Mouse (Mus musculus): ENCODE measurements around the gene Macrod1. TPM values are rescaled to one million over a fixed set of nuclear protein-coding genes. Genes with fewer than 3 reads are reported as not detected.

The Macrod1 gene
- polyA plus RNA-seq, 1 experiment from 2014 or later: 32.9 TPM

DNA sequence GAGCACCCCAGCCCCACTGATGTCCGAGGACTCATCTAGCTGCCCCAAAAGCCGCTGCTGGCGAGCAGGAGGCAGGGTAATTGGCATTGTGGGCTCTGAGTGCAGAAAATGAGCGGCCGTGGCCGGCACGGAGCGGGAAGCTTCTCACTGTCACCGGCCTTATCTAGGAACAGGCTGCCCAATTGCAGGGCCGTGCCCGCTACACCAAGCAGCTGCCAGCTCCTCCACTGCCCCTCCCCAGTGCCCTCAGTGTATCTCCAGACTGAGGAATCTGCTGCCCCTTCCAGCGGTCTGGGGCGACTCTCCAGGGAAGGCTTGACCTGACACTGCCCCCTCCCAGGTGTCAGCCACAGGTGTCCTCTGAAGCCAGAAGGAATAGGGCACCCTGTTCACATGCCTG lies 89.8 kb downstream of the Macrod1 start:
- H3K27me3 ChIP-seq (replicated peaks): peaks cover 65% of the 10 kb centered on the region
- WGBS: 65% methylated on average over 13 of the region's 13 CpGs
- no peak overlapping the region for H3K27ac ChIP-seq (replicated peaks)
- no peak overlapping the region for H3K4me3 ChIP-seq
- peaks cover 55% of the 10 kb centered on the region for H3K4me1 ChIP-seq
- no peak for ATAC-seq (ENCODE audit: extremely low read depth, insufficient number of reproducible peaks, low FRiP score, low TSS enrichment)
- H3K4me2 ChIP-seq: no peak overlapping the region
- H3K9ac ChIP-seq: no peak overlapping the region
- H3K9me3 ChIP-seq: no peaks in the 10 kb centered on the region
- H3K36me3 ChIP-seq: no peaks in the 10 kb centered on the region

- WGBS: 48% methylated on average over 4 of the region's 4 CpGs
- Histone ChIP-seq H3K9me3 (no peaks in the 10 kb centered on the region), H3K27me3 (replicated peaks) (peaks cover 68% of the 10 kb centered on the region)
Measured at GRCm38 (mm10) chr19:7148096-7148495, 91.5 kb downstream of the Macrod1 start.

GRCm38 (mm10) chr19:7148541-7149085 lies 92.0 kb downstream of the Macrod1 start:
- WGBS: 69% methylated on average over 8 of the region's 8 CpGs
- peaks cover 48% of the 10 kb centered on the region for H3K4me1 ChIP-seq
- no peak for ATAC-seq (ENCODE audit: extremely low read depth, insufficient number of reproducible peaks, low FRiP score, low TSS enrichment)
- no peak overlapping the region for H3K27ac ChIP-seq (replicated peaks)
- H3K9ac ChIP-seq: no peak overlapping the region
- no peaks in the 10 kb centered on the region for H3K36me3 ChIP-seq
- no peaks in the 10 kb centered on the region for H3K9me3 ChIP-seq
- H3K27me3 ChIP-seq (replicated peaks): peaks cover 64% of the 10 kb centered on the region
- H3K4me3 ChIP-seq: no peak overlapping the region
- no peak overlapping the region for H3K4me2 ChIP-seq

More at GRCm38 (mm10) chr19:7148096-7148495, 91.5 kb downstream of the Macrod1 start:
- no peak overlapping the region for H3K9ac ChIP-seq
- no peaks in the 10 kb centered on the region for H3K36me3 ChIP-seq
- peaks cover 48% of the 10 kb centered on the region for H3K4me1 ChIP-seq
- H3K27ac ChIP-seq (replicated peaks): no peak overlapping the region
- no peak overlapping the region for H3K4me3 ChIP-seq
- no peak; the same call in 1 of the 2 replicates for ATAC-seq (ENCODE audit: extremely low read depth, insufficient number of reproducible peaks, low FRiP score, low TSS enrichment)
- H3K4me2 ChIP-seq: no peak overlapping the region

- Histone ChIP-seq H3K27me3 (replicated peaks) (peaks cover 63% of the 10 kb centered on the region), H3K9me3 (no peaks in the 10 kb centered on the region), H3K4me2 (no peak overlapping the region), H3K4me3 (no peak overlapping the region), H3K27ac (replicated peaks) (no peak overlapping the region), H3K36me3 (no peaks in the 10 kb centered on the region), H3K4me1 (peaks cover 42% of the 10 kb centered on the region), H3K9ac (no peak overlapping the region)
- 62% methylated on average over 7 of the region's 7 CpGs for WGBS
- no peak for ATAC-seq (ENCODE audit: extremely low read depth, insufficient number of reproducible peaks, low FRiP score, low TSS enrichment)
Measured at GRCm38 (mm10) chr19:7149158-7149685, 92.6 kb downstream of the Macrod1 start.

DNA sequence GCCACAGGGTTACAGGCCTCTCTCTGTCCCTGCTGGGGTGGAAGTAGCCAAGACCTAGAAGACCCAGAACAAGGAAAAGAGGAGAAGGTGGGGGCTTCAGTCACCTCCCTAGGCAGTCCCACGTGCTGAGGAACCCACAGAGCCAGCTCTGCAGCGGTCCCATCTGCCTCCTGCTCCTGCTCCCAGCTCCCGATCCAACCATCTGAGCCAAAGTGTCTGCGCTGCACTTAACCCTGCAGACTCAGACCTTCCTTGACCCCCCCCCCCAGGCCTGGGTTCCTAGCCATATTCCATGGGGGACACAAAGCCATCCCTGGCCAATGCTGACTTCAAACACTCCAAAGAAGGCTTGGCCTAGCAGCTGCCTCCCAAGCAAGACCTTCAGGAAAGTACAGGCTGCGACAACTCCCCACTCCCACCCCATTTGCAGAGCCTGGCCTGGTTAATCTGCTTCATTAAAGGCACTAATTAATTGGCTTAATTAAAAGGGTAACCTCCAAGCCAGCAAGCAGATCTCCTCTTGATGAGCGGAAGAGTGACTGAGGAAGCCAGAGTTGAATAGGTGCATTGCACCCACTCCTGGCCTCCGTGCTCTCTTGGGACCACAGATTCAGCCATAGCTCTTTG lies 94.8 kb downstream of the Macrod1 start:
- WGBS: 72% methylated on average over 7 of the region's 7 CpGs
- peaks cover 50% of the 10 kb centered on the region for H3K4me1 ChIP-seq
- no peaks in the 10 kb centered on the region for H3K36me3 ChIP-seq
- H3K4me3 ChIP-seq: no peak overlapping the region
- ATAC-seq (ENCODE audit: extremely low read depth, insufficient number of reproducible peaks, low FRiP score, low TSS enrichment): no peak
- peak overlapping the region; percentile 61 for H3K9ac ChIP-seq
- H3K9me3 ChIP-seq: no peaks in the 10 kb centered on the region
- no peak overlapping the region for H3K27ac ChIP-seq (replicated peaks)
- no peak overlapping the region for H3K4me2 ChIP-seq
- peaks cover 46% of the 10 kb centered on the region for H3K27me3 ChIP-seq (replicated peaks)

- 88% methylated on average over 6 of the region's 6 CpGs for WGBS
- Histone ChIP-seq H3K9ac (no peak overlapping the region), H3K4me1 (peaks cover 57% of the 10 kb centered on the region), H3K27ac (replicated peaks) (no peak overlapping the region), H3K27me3 (replicated peaks) (peaks cover 42% of the 10 kb centered on the region), H3K36me3 (no peaks in the 10 kb centered on the region), H3K4me2 (no peak overlapping the region), H3K4me3 (no peak overlapping the region), H3K9me3 (no peaks in the 10 kb centered on the region)
- ATAC-seq (ENCODE audit: extremely low read depth, insufficient number of reproducible peaks, low FRiP score, low TSS enrichment): no peak
Measured at GRCm38 (mm10) chr19:7151927-7152653, 95.5 kb downstream of the Macrod1 start.

- Histone ChIP-seq H3K4me2 (no peak overlapping the region), H3K4me1 (peaks cover 68% of the 10 kb centered on the region), H3K36me3 (no peaks in the 10 kb centered on the region), H3K4me3 (no peak overlapping the region), H3K27ac (replicated peaks) (no peak overlapping the region), H3K9ac (no peak overlapping the region), H3K27me3 (replicated peaks) (peaks cover 42% of the 10 kb centered on the region), H3K9me3 (no peaks in the 10 kb centered on the region)
- no peak for ATAC-seq (ENCODE audit: extremely low read depth, insufficient number of reproducible peaks, low FRiP score, low TSS enrichment)
- WGBS: 33% methylated on average over 7 of the region's 7 CpGs
Measured at GRCm38 (mm10) chr19:7153232-7153631, 96.6 kb downstream of the Macrod1 start.

- ATAC-seq (ENCODE audit: extremely low read depth, insufficient number of reproducible peaks, low FRiP score, low TSS enrichment): no peak
- Histone ChIP-seq H3K27me3 (replicated peaks) (peaks cover 38% of the 10 kb centered on the region), H3K4me3 (no peak overlapping the region), H3K36me3 (no peaks in the 10 kb centered on the region), H3K9ac (no peak overlapping the region), H3K27ac (replicated peaks) (no peak overlapping the region), H3K4me1 (peaks cover 59% of the 10 kb centered on the region), H3K4me2 (no peak overlapping the region), H3K9me3 (no peaks in the 10 kb centered on the region)
- WGBS: 73% methylated on average over 6 of the region's 6 CpGs
Measured at GRCm38 (mm10) chr19:7155196-7155595, 98.6 kb downstream of the Macrod1 start.

GRCm38 (mm10) chr19:7157734-7158133 lies 101.1 kb downstream of the Macrod1 start:
- 32% methylated on average over 14 of the region's 14 CpGs for WGBS
- H3K9ac ChIP-seq: peak overlapping the region; percentile 38
- no peak overlapping the region for H3K4me2 ChIP-seq
- peaks cover 54% of the 10 kb centered on the region for H3K4me1 ChIP-seq
- 0 out of 2 replicates have a peak overlapping the region, but pooled peaks have one; percentile 30 for H3K27ac ChIP-seq (replicated peaks)
- H3K27me3 ChIP-seq (replicated peaks): peaks cover 54% of the 10 kb centered on the region
- no peak overlapping the region for H3K4me3 ChIP-seq
- no peaks in the 10 kb centered on the region for H3K9me3 ChIP-seq
- no peaks in the 10 kb centered on the region for H3K36me3 ChIP-seq
- no peak for ATAC-seq (ENCODE audit: extremely low read depth, insufficient number of reproducible peaks, low FRiP score, low TSS enrichment)

GRCm38 (mm10) chr19:7160151-7160906 lies 103.7 kb downstream of the Macrod1 start:
- Histone ChIP-seq H3K9ac (peak overlapping the region; percentile 63), H3K27me3 (replicated peaks) (peaks cover 74% of the 10 kb centered on the region), H3K4me2 (peak overlapping the region; percentile 48), H3K36me3 (no peaks in the 10 kb centered on the region), H3K27ac (replicated peaks) (no peak overlapping the region), H3K4me1 (peaks cover 48% of the 10 kb centered on the region), H3K9me3 (no peaks in the 10 kb centered on the region), H3K4me3 (no peak overlapping the region)
- ATAC-seq (ENCODE audit: extremely low read depth, insufficient number of reproducible peaks, low FRiP score, low TSS enrichment): no peak
- 4% methylated on average over 14 of the region's 14 CpGs for whole genome bisulfite sequencing

DNA sequence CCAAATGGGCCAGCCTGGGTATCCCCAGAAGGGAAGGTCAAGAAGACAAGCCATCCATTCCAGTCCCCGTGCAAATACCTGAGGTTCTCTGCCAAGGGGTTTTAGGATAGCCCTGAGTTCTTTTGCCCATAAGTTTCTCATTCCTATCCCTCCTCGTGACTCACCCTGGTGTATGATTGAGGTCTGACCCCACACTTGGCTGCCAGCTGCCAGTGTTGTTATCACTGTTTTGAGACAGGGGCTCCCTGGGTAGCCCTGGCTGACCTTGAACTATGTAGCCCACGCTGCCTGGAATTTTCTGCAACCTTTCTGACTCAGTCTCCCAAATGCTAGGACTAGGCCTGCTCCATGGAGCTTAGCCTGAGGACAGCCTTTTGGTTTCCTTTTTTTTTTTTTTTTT lies 104.5 kb downstream of the Macrod1 start:
- no peaks in the 10 kb centered on the region for H3K36me3 ChIP-seq
- no peak overlapping the region for H3K4me2 ChIP-seq
- no peak overlapping the region for H3K4me3 ChIP-seq
- no peak overlapping the region for H3K27ac ChIP-seq (replicated peaks)
- no peaks in the 10 kb centered on the region for H3K9me3 ChIP-seq
- WGBS: 63% methylated on average over 3 of the region's 3 CpGs
- H3K27me3 ChIP-seq (replicated peaks): peaks cover 81% of the 10 kb centered on the region
- no peak overlapping the region for H3K9ac ChIP-seq
- peaks cover 51% of the 10 kb centered on the region for H3K4me1 ChIP-seq
- ATAC-seq (ENCODE audit: extremely low read depth, insufficient number of reproducible peaks, low FRiP score, low TSS enrichment): no peak
